ENCODE assay signal across 9 mouse cellular contexts in the genomic region with DNA sequence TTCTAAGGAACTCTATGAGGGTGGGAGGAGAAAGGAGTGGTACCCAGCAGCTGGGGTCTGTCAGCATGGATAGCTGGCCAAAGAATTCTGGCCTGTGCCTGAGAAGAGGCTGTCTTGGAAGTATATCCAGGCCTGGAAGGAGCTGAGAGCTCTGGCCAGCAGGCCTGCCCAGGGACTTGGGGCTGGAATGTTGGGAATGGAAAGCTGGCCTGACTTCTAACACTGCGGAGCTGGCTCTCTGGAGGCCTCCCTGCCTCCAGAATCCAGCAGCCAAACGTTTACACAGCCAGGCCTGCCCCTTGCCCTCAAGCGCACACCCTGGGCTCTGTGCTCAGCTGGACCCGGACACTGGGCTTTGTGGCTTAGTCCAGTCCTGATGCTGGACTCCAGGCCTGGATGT. TPM values are rescaled to one million over a fixed set of nuclear protein-coding genes. Genes with fewer than 3 reads are reported as not detected.
DNase-seq lines count a peak whose midpoint lies in the region; ATAC-seq and TF ChIP-seq lines count a peak whose summit lies in the region.
"Had no signal": no experiment of that assay in that cellular context is flagged by ENCODE, and none has a peak within 500 bp of the region (broad histone marks: within the 10 kb centered on the region; RNA-seq: fewer than 3 reads in every experiment).

No protein-coding gene starts in this region.

- TF ChIP-seq CTCF in heart, adult 2 months (IDR thresholded peaks at IDR 0.05): no peak

- 0 out of 2 replicates have a peak overlapping the region, but pooled peaks have one; percentile 35 for H3K27ac ChIP-seq in limb, embryonic 12.5 days
- no peak overlapping the region for H3K27ac ChIP-seq in limb, embryonic 10.5 days
- H3K27ac ChIP-seq in heart, adult 2 months: peak overlapping the region; percentile 23; the same call in 1 of the 2 replicates
- H3K27ac ChIP-seq in forebrain, embryonic 13.5 days: no peak overlapping the region

- no peaks in the 10 kb centered on the region for H3K79me2 ChIP-seq in heart, adult 2 months (replicated peaks; ENCODE audit: control insufficient read depth, insufficient read depth, low read length)

- TF ChIP-seq EP300 in heart, adult 2 months (IDR thresholded peaks at IDR 0.05; ENCODE audit: insufficient read depth, low read depth, low read length): 0 out of 2 replicates have a peak, but pooled peaks have one; percentile 58

- peaks cover 24% of the 10 kb centered on the region for H3K36me3 ChIP-seq in limb, embryonic 12.5 days
- H3K36me3 ChIP-seq in limb, embryonic 10.5 days: peaks cover 52% of the 10 kb centered on the region
- H3K36me3 ChIP-seq in heart, adult 2 months (ENCODE audit: control insufficient read depth, insufficient read depth, low read length): no peaks in the 10 kb centered on the region
- peaks cover 3% of the 10 kb centered on the region; the same call in 1 of the 2 replicates for H3K36me3 ChIP-seq in forebrain, embryonic 13.5 days (ENCODE audit: poor library complexity, severe bottlenecking)

- no peak for TF ChIP-seq POLR2A in heart, adult 2 months (IDR thresholded peaks at IDR 0.05; ENCODE audit: insufficient read depth, low read depth, low read length)

- no peak overlapping the region for H3K4me2 ChIP-seq in limb, embryonic 12.5 days
- no peak overlapping the region for H3K4me2 ChIP-seq in forebrain, embryonic 13.5 days

- H3K27me3 ChIP-seq in limb, embryonic 12.5 days: no peaks in the 10 kb centered on the region
- no peaks in the 10 kb centered on the region for H3K27me3 ChIP-seq in limb, embryonic 10.5 days (ENCODE audit: low read depth, poor library complexity, severe bottlenecking)
- H3K27me3 ChIP-seq in heart, adult 2 months (ENCODE audit: control insufficient read depth, insufficient read depth, low read length): no peaks in the 10 kb centered on the region
- no peaks in the 10 kb centered on the region for H3K27me3 ChIP-seq in forebrain, embryonic 13.5 days
- H3K27me3 ChIP-seq: CH12.LX had no signal

- peaks cover 5% of the 10 kb centered on the region; the same call in 1 of the 2 replicates for H3K4me1 ChIP-seq in limb, embryonic 12.5 days (replicated peaks)
- H3K4me1 ChIP-seq in limb, embryonic 10.5 days: peaks cover 11% of the 10 kb centered on the region
- H3K4me1 ChIP-seq in heart, adult 2 months (ENCODE audit: control insufficient read depth, insufficient read depth, low read length): peaks cover 8% of the 10 kb centered on the region
- peaks cover 8% of the 10 kb centered on the region; the same call in 1 of the 2 replicates for H3K4me1 ChIP-seq in forebrain, embryonic 13.5 days

- 67% methylated on average over 4 of the region's 4 CpGs for WGBS in limb, embryonic 12.5 days
- WGBS in limb, embryonic 10.5 days: 70% methylated on average over 4 of the region's 4 CpGs
- 37% methylated on average over 4 of the region's 4 CpGs for WGBS in heart, adult 2 months
- 87% methylated on average over 4 of the region's 4 CpGs for WGBS in forebrain, embryonic 13.5 days

- H3K9me3 ChIP-seq in limb, embryonic 12.5 days: no peaks in the 10 kb centered on the region
- H3K9me3 ChIP-seq in limb, embryonic 10.5 days (replicated peaks): no peaks in the 10 kb centered on the region
- H3K9me3 ChIP-seq in forebrain, embryonic 13.5 days (replicated peaks): no peaks in the 10 kb centered on the region

- no peak overlapping the region for H3K4me3 ChIP-seq in limb, embryonic 12.5 days (replicated peaks)
- H3K4me3 ChIP-seq in limb, embryonic 10.5 days: no peak overlapping the region
- H3K4me3 ChIP-seq in heart, adult 2 months: no peak overlapping the region
- no peak overlapping the region for H3K4me3 ChIP-seq in forebrain, embryonic 13.5 days

- no peak for DNase-seq in limb, embryonic 10.5 days (ENCODE audit: low spot score)
- peak; percentile 73 to 84 for DNase-seq in heart, adult 2 months
- peak; percentile 33 for DNase-seq in kidney, adult 9 months
- DNase-seq in lung, postnatal 4 days: peak; percentile 74 to 93
- no peak for DNase-seq in thymus, postnatal 14 days
- no peak for DNase-seq in cerebellum, postnatal 4 days (ENCODE audit: low spot score in 2 of 2)

- H3K9ac ChIP-seq in limb, embryonic 12.5 days (replicated peaks): no peak overlapping the region
- H3K9ac ChIP-seq in heart, adult 2 months (ENCODE audit: low read depth, low read length): no peak overlapping the region
- H3K9ac ChIP-seq in forebrain, embryonic 13.5 days: no peak overlapping the region

- intact Hi-C loops in heart, adult 2 months (cut with DNase I): no loop called here

- no peak for ATAC-seq in limb, embryonic 12.5 days (ENCODE audit: insufficient number of reproducible peaks, insufficient read depth, low FRiP score, low TSS enrichment, low read depth)
- ATAC-seq in forebrain, embryonic 13.5 days: no peak

RNA-seq across cellular contexts. Expression of gene Nkd1, which starts 34.5 kb away (rescaled TPM):
- polyA plus RNA-seq in limb, embryonic 12.5 days (2016; fragmentation: Nextera tagmentation; extraction: Ambion mirVana): 64.0 and 72.1 TPM in 2 replicates
- polyA plus RNA-seq in limb, embryonic 10.5 days (2016; fragmentation: Nextera tagmentation; extraction: Ambion mirVana): 55.4 and 60.7 TPM in 2 replicates
- total RNA-seq in heart, adult 2 months (2021): 1 to 10 TPM; 2.3 to 2.9 TPM
- 3.4 and 3.6 TPM in 2 replicates for polyA plus RNA-seq in heart, adult 2 months (2012; rRNA removed)
- 44.9 and 47.7 TPM in 2 replicates for polyA plus RNA-seq in forebrain, embryonic 13.5 days (2015; fragmentation: Nextera tagmentation; extraction: Ambion mirVana)

Comparison
In these comparisons a context has a peak if more than half of its experiments do, and no peak if none do; other contexts are left out.
1. H3K27ac ChIP-seq: peak in limb, embryonic 12.5 days (single experiment) and heart, adult 2 months (single experiment); none in limb, embryonic 10.5 days (single experiment) and forebrain, embryonic 13.5 days (single experiment).
2. DNase-seq: peak in heart, adult 2 months (2 of 2), kidney, adult 9 months (single experiment) and lung, postnatal 4 days (2 of 2); none in limb, embryonic 10.5 days (single experiment), thymus, postnatal 14 days (single experiment) and cerebellum, postnatal 4 days (0 of 2).